Mouse (Mus musculus): Measurements from ENCODE around the gene Cdk6.

The Cdk6 gene

GRCm38 (mm10) chr5:3543629-3544479 is 202.6 kb downstream of the Cdk6 start, which contains the start of gene Fam133b:
TSS of gene Fam133b (plus strand) at chr5:3543833.
- DNase-seq (ENCODE audit: extremely low read depth, low read depth, low spot score) = no peak

GRCm38 (mm10) chr5:3544480-3544769 is 203.1 kb downstream of the Cdk6 start:
- no peak for DNase-seq (ENCODE audit: extremely low read depth, low read depth, low spot score)

- DNase-seq (ENCODE audit: extremely low read depth, low read depth, low spot score) = no peak
Measured at GRCm38 (mm10) chr5:3546226-3546625, 204.9 kb downstream of the Cdk6 start.

GRCm38 (mm10) chr5:3551481-3551880 is 210.2 kb downstream of the Cdk6 start:
- no peak for DNase-seq (ENCODE audit: extremely low read depth, low read depth, low spot score)

GRCm38 (mm10) chr5:3554198-3554597 is 212.9 kb downstream of the Cdk6 start:
- DNase-seq (ENCODE audit: extremely low read depth, low read depth, low spot score) = peak; percentile 66

GRCm38 (mm10) chr5:3571266-3571665 is 230.0 kb downstream of the Cdk6 start, which contains the start of gene 1700109H08Rik:
TSS of gene 1700109H08Rik (plus strand) at chr5:3571566.
- no peak for DNase-seq (ENCODE audit: extremely low read depth, low read depth, low spot score)

GRCm38 (mm10) chr5:3574825-3575224 is 233.5 kb downstream of the Cdk6 start:
- DNase-seq (ENCODE audit: extremely low read depth, low read depth, low spot score) = no peak

- no peak for DNase-seq (ENCODE audit: extremely low read depth, low read depth, low spot score)
Measured at GRCm38 (mm10) chr5:3577939-3578338, 236.7 kb downstream of the Cdk6 start.

GRCm38 (mm10) chr5:3579066-3579465 is 237.8 kb downstream of the Cdk6 start:
- DNase-seq (ENCODE audit: extremely low read depth, low read depth, low spot score) = no peak
